Comparison of ENCODE assay signal across 16 mouse cellular contexts in genomic region chr6:28857198-28858180, GRCm38 (mm10). TPM values are rescaled to one million over a fixed set of nuclear protein-coding genes. Genes with fewer than 3 reads are reported as not detected.
DNase-seq lines count a peak whose midpoint lies in the region; ATAC-seq and TF ChIP-seq lines count a peak whose summit lies in the region.
"Had no signal": no experiment of that assay in that cellular context is flagged by ENCODE, and none has a peak within 500 bp of the region (broad histone marks: within the 10 kb centered on the region; RNA-seq: fewer than 3 reads in every experiment).

No protein-coding gene starts in this region.

- no peaks in the 10 kb centered on the region for H3K9me3 ChIP-seq in heart, embryonic 13.5 days
- H3K9me3 ChIP-seq in stomach, embryonic 16.5 days (replicated peaks; ENCODE audit: control insufficient read depth, low read length), result no peaks in the 10 kb centered on the region
- no peaks in the 10 kb centered on the region for H3K9me3 ChIP-seq in forebrain, postnatal 0 days (ENCODE audit: low read length)
- H3K9me3 ChIP-seq: forebrain, embryonic 12.5 days; midbrain, embryonic 15.5 days had no signal

- no peak for TF ChIP-seq POLR2A in bone marrow macrophage, adult 2 months (IDR thresholded peaks at IDR 0.05; ENCODE audit: borderline replicate concordance, low read depth, low read length)

- H3K27me3 ChIP-seq in heart, embryonic 13.5 days (replicated peaks), result no peaks in the 10 kb centered on the region
- no peaks in the 10 kb centered on the region for H3K27me3 ChIP-seq in stomach, embryonic 16.5 days (ENCODE audit: control insufficient read depth, insufficient read depth, low read length)
- H3K27me3 ChIP-seq in forebrain, postnatal 0 days (ENCODE audit: insufficient read depth, low read length), result no peaks in the 10 kb centered on the region
- H3K27me3 ChIP-seq: midbrain, embryonic 15.5 days had no signal

- TF ChIP-seq CTCF in bone marrow macrophage, adult 2 months (IDR thresholded peaks at IDR 0.05; ENCODE audit: low read depth, low read length), result no peak
- TF ChIP-seq CTCF in forebrain, postnatal 0 days (IDR thresholded peaks at IDR 0.05; ENCODE audit: low read depth), result no peak

- no peak for ATAC-seq in heart, embryonic 13.5 days (ENCODE audit: extremely low read depth, insufficient number of reproducible peaks, low FRiP score, low TSS enrichment)
- ATAC-seq in stomach, embryonic 16.5 days (ENCODE audit: insufficient read depth, low FRiP score), result no peak
- ATAC-seq in forebrain, postnatal 0 days, result no peak
- ATAC-seq: midbrain, embryonic 15.5 days had no signal

- WGBS in heart, embryonic 13.5 days, result 22% methylated on average over 2 of the region's 2 CpGs
- 52% methylated on average over 2 of the region's 2 CpGs for WGBS in stomach, embryonic 16.5 days
- WGBS in forebrain, postnatal 0 days, result 78% methylated on average over 2 of the region's 2 CpGs

- H3K4me3 ChIP-seq in heart, embryonic 13.5 days, result no peak overlapping the region
- no peak overlapping the region for H3K4me3 ChIP-seq in bone marrow macrophage, adult 2 months (ENCODE audit: insufficient read depth, low read length)
- H3K4me3 ChIP-seq in stomach, embryonic 16.5 days (replicated peaks; ENCODE audit: low read length), result no peak overlapping the region
- H3K4me3 ChIP-seq in forebrain, postnatal 0 days (ENCODE audit: low read depth, low read length), result no peak overlapping the region
- H3K4me3 ChIP-seq: forebrain, embryonic 12.5 days; midbrain, embryonic 15.5 days had no signal

- H3K9ac ChIP-seq in heart, embryonic 13.5 days, result no peak overlapping the region
- H3K9ac ChIP-seq in stomach, embryonic 16.5 days (ENCODE audit: low read length), result no peak overlapping the region
- H3K9ac ChIP-seq in forebrain, postnatal 0 days, result no peak overlapping the region
- H3K9ac ChIP-seq: forebrain, embryonic 12.5 days; hindbrain, embryonic 14.5 days; midbrain, embryonic 15.5 days had no signal

- DNase-seq in heart, adult 8-10 months (ENCODE audit: low spot score), result no peak
- peak; percentile 39 for DNase-seq in lung, postnatal 36 days
- DNase-seq in lung, postnatal 4 days, result no peak
- no peak for DNase-seq in forebrain, postnatal 0 days
- DNase-seq: adrenal gland, postnatal 14 days; B cell, adult 2 months; cerebellum, adult 9-10 months; kidney, adult 11 months; kidney, postnatal 25 days; thymus, postnatal 4 days had no signal

- H3K27ac ChIP-seq in heart, embryonic 13.5 days (replicated peaks), result peak overlapping the region; percentile 61
- H3K27ac ChIP-seq in bone marrow macrophage, adult 2 months (ENCODE audit: insufficient read depth, low read depth, low read length), result peak overlapping the region; percentile 31
- peak overlapping the region; percentile 4; the same call in 1 of the 2 replicates for H3K27ac ChIP-seq in stomach, embryonic 16.5 days (ENCODE audit: low read length)
- no peak overlapping the region for H3K27ac ChIP-seq in forebrain, postnatal 0 days (ENCODE audit: low read depth, low read length)
- H3K27ac ChIP-seq: forebrain, embryonic 12.5 days; hindbrain, embryonic 14.5 days; midbrain, embryonic 15.5 days had no signal

- no peaks in the 10 kb centered on the region for H3K36me3 ChIP-seq in heart, embryonic 13.5 days
- H3K36me3 ChIP-seq in stomach, embryonic 16.5 days (ENCODE audit: control insufficient read depth, insufficient read depth, low read length), result no peaks in the 10 kb centered on the region
- H3K36me3 ChIP-seq in forebrain, postnatal 0 days (ENCODE audit: insufficient read depth), result no peaks in the 10 kb centered on the region
- H3K36me3 ChIP-seq: forebrain, embryonic 12.5 days; midbrain, embryonic 15.5 days had no signal

- peaks cover 62% of the 10 kb centered on the region for H3K4me1 ChIP-seq in heart, embryonic 13.5 days
- peaks cover 36% of the 10 kb centered on the region for H3K4me1 ChIP-seq in bone marrow macrophage, adult 2 months (ENCODE audit: control insufficient read depth, insufficient read depth, low read length)
- peaks cover 26% of the 10 kb centered on the region for H3K4me1 ChIP-seq in stomach, embryonic 16.5 days (ENCODE audit: control insufficient read depth, insufficient read depth, low read length)
- no peaks in the 10 kb centered on the region for H3K4me1 ChIP-seq in forebrain, postnatal 0 days (ENCODE audit: insufficient read depth)

- H3K4me2 ChIP-seq in heart, embryonic 13.5 days, result no peak overlapping the region
- no peak overlapping the region for H3K4me2 ChIP-seq in stomach, embryonic 16.5 days (ENCODE audit: low read depth, low read length)
- H3K4me2 ChIP-seq in forebrain, postnatal 0 days (ENCODE audit: low read depth), result no peak overlapping the region
- H3K4me2 ChIP-seq: forebrain, embryonic 12.5 days; hindbrain, embryonic 14.5 days; midbrain, embryonic 15.5 days had no signal

RNA-seq across cellular contexts. Expression of gene Lrrc4, which starts 25.9 kb away (rescaled TPM):
- 0.40 and 0.41 TPM in 2 replicates for polyA plus RNA-seq in heart, embryonic 13.5 days (2015; fragmentation: Nextera tagmentation; extraction: Ambion mirVana)
- total RNA-seq in heart, adult 8-10 months (2022), result under 1 TPM; 0.62 to 0.98 (median 0.76) TPM
- polyA plus RNA-seq in bone marrow macrophage, adult 2 months (2012; ENCODE audit: insufficient read depth, insufficient read length, missing spikeins), result 0.15 TPM in 1 of 2 replicates, not detected in the other
- polyA plus RNA-seq in stomach, embryonic 16.5 days (2015; fragmentation: Nextera tagmentation; extraction: Ambion mirVana), result 0.66 and 0.72 TPM in 2 replicates
- 32.9 and 37.1 TPM in 2 replicates for total RNA-seq in forebrain, postnatal 0 days (2014; rRNA removed)
- polyA plus RNA-seq in forebrain, postnatal 0 days (2015; fragmentation: Nextera tagmentation; extraction: Ambion mirVana), result 4.0 and 5.4 TPM in 2 replicates
